ENCODE assay signal across 8 mouse cellular contexts in genomic region chr12:75464016-75464769, GRCm38 (mm10). TPM values are rescaled to one million over a fixed set of nuclear protein-coding genes. Genes with fewer than 3 reads are reported as not detected.
A peak's percentile ranks its signal among the peaks of the same experiment; 100 is the strongest.
DNase-seq lines count a peak whose midpoint lies in the region; ATAC-seq lines count a peak whose summit lies in the region.

No protein-coding gene starts in this region.

- no peaks in the 10 kb centered on the region for H3K4me1 ChIP-seq in kidney, embryonic 14.5 days (ENCODE audit: control insufficient read depth, insufficient read depth, low read length)

- DNase-seq in kidney, adult 9 months = peak; percentile 70
- DNase-seq in CD4-positive helper T cell, adult 2 months (ENCODE audit: low read depth, low spot score) = peak; percentile 15
- peak; percentile 61 for DNase-seq in MN1 (ENCODE audit: low spot score)
- peak; percentile 40 for DNase-seq in embryo, embryonic 11 days
- peak; percentile 35 to 42 for DNase-seq in layer of hippocampus, adult 8-10 months (ENCODE audit: low spot score in 2 of 2)
- peak; percentile 36 for DNase-seq in retina, adult 2 months (ENCODE audit: low read depth, low spot score)

- H3K4me2 ChIP-seq in kidney, embryonic 14.5 days (replicated peaks; ENCODE audit: low read depth, low read length) = no peak overlapping the region

- H3K9me3 ChIP-seq in kidney, embryonic 14.5 days (ENCODE audit: control insufficient read depth, low read length) = no peaks in the 10 kb centered on the region

- H3K27me3 ChIP-seq in kidney, embryonic 14.5 days (ENCODE audit: control insufficient read depth, insufficient read depth, low read length) = no peaks in the 10 kb centered on the region

- peaks cover 49% of the 10 kb centered on the region for H3K36me3 ChIP-seq in kidney, embryonic 14.5 days (ENCODE audit: control insufficient read depth, insufficient read depth, low read length)

- ATAC-seq in kidney, embryonic 14.5 days (ENCODE audit: low FRiP score, low TSS enrichment) = no peak
- no peak for ATAC-seq in monocyte, adult 5-6 weeks (replicated peaks; ENCODE audit: insufficient number of reproducible peaks, low FRiP score, low TSS enrichment, poor library complexity, severe bottlenecking)

- no peak overlapping the region for H3K4me3 ChIP-seq in kidney, embryonic 14.5 days (ENCODE audit: low read length)

- H3K27ac ChIP-seq in kidney, embryonic 14.5 days (ENCODE audit: low read depth, low read length) = no peak overlapping the region

- WGBS in kidney, embryonic 14.5 days = 85% methylated on average over 9 of the region's 9 CpGs

- no peak overlapping the region for H3K9ac ChIP-seq in kidney, embryonic 14.5 days (ENCODE audit: low read depth, low read length)

RNA-seq across cellular contexts. Expression of gene Gphb5, which starts 47.6 kb away (rescaled TPM):
- polyA plus RNA-seq in kidney, embryonic 14.5 days (2014; fragmentation: Nextera tagmentation; extraction: Ambion mirVana) = not detected in 2 replicates
- total RNA-seq in layer of hippocampus, adult 8-10 months (2022) = not detected
- total RNA-seq in monocyte, adult 5-6 weeks (2017) = not detected in 3 replicates

Comparison
In these comparisons a context has a peak if more than half of its experiments do, and no peak if none do; other contexts are left out.
1. DNase-seq: peak in every context shown above with its lines; median percentile 70 in kidney, adult 9 months; 61 in MN1; 40 in embryo, embryonic 11 days; 38 in layer of hippocampus, adult 8-10 months; 36 in retina, adult 2 months; 15 in CD4-positive helper T cell, adult 2 months.